8 mouse cellular contexts compared by ENCODE assay signal in genomic region chr1:85735463-85736123, GRCm38 (mm10). TPM values are rescaled to one million over a fixed set of nuclear protein-coding genes. Genes with fewer than 3 reads are reported as not detected.
DNase-seq lines count a peak whose midpoint lies in the region; ATAC-seq lines count a peak whose summit lies in the region.

No protein-coding gene starts in this region.

- no peaks in the 10 kb centered on the region for H3K4me1 ChIP-seq in kidney, embryonic 16.5 days (ENCODE audit: insufficient read depth, low read length)

- no peak overlapping the region; the same call in 1 of the 2 replicates for H3K9ac ChIP-seq in kidney, embryonic 16.5 days (replicated peaks; ENCODE audit: low read length)

- ATAC-seq in CD4-positive, CD25-positive, alpha-beta regulatory T cell, adult 4 months: peak; percentile 58
- ATAC-seq in activated CD4-positive, CD25-positive, alpha-beta regulatory T cell, adult 4 months: peak; percentile 50
- no peak; the same call in 1 of the 2 replicates for ATAC-seq in kidney, embryonic 16.5 days (ENCODE audit: low FRiP score, low TSS enrichment)
- peak; percentile 75 for ATAC-seq in megakaryocyte, adult 5-6 weeks (ENCODE audit: poor library complexity, severe bottlenecking)

- no peaks in the 10 kb centered on the region for H3K36me3 ChIP-seq in kidney, embryonic 16.5 days (ENCODE audit: insufficient read depth, low read length)

- peaks cover 6% of the 10 kb centered on the region for H3K9me3 ChIP-seq in kidney, embryonic 16.5 days (ENCODE audit: low read length)

- H3K4me2 ChIP-seq in kidney, embryonic 16.5 days (replicated peaks; ENCODE audit: low read depth, low read length): peak overlapping the region; percentile 46; the same call in 1 of the 2 replicates

- peak; percentile 68 to 78 for DNase-seq in heart, adult 9 months (ENCODE audit: low spot score in 2 of 2)
- peak; percentile 85 for DNase-seq in thymus, postnatal 14 days
- DNase-seq in ovary, adult 18-20 months (ENCODE audit: low spot score): no peak
- no peak for DNase-seq in urinary bladder, postnatal 25 days (ENCODE audit: low spot score)

- H3K27me3 ChIP-seq in kidney, embryonic 16.5 days (ENCODE audit: insufficient read depth, low read length): no peaks in the 10 kb centered on the region

- H3K4me3 ChIP-seq in kidney, embryonic 16.5 days (ENCODE audit: low read length): peak overlapping the region; percentile 34

- 75% methylated on average over 13 of the region's 13 CpGs for WGBS in kidney, embryonic 16.5 days

- H3K27ac ChIP-seq in kidney, embryonic 16.5 days (ENCODE audit: low read length): no peak overlapping the region

RNA-seq across cellular contexts. Expression of gene A630001G21Rik, which starts 42.9 kb away (rescaled TPM):
- polyA plus RNA-seq in CD4-positive, CD25-positive, alpha-beta regulatory T cell, adult 4 months (2017; shearing (Covaris generic)): 10 to 100 TPM; 43.4 to 55.8 TPM
- 10 to 100 TPM; 36.4 to 40.2 TPM for polyA plus RNA-seq in activated CD4-positive, CD25-positive, alpha-beta regulatory T cell, adult 4 months (2017; shearing (Covaris generic))
- 0.68 and 1.3 TPM in 2 replicates for polyA plus RNA-seq in kidney, embryonic 16.5 days (2015; fragmentation: Nextera tagmentation; extraction: Ambion mirVana)
- total RNA-seq in megakaryocyte, adult 5-6 weeks (2015): 59.3 and 63.8 TPM in 2 replicates
- 51.5 and 56.9 TPM in 2 replicates for total RNA-seq in megakaryocyte, adult 5-6 weeks (2017)

RNA-seq across cellular contexts. Expression of gene Cab39, which starts 57.6 kb away (rescaled TPM):
- 10 to 100 TPM; 37.0 to 53.5 TPM for polyA plus RNA-seq in CD4-positive, CD25-positive, alpha-beta regulatory T cell, adult 4 months (2017; shearing (Covaris generic))
- polyA plus RNA-seq in activated CD4-positive, CD25-positive, alpha-beta regulatory T cell, adult 4 months (2017; shearing (Covaris generic)): 10 to 100 TPM; 45.1 to 58.3 TPM
- polyA plus RNA-seq in kidney, embryonic 16.5 days (2015; fragmentation: Nextera tagmentation; extraction: Ambion mirVana): 26.2 and 26.9 TPM in 2 replicates
- total RNA-seq in megakaryocyte, adult 5-6 weeks (2015): 64.3 and 74.3 TPM in 2 replicates
- 112 and 115 TPM in 2 replicates for total RNA-seq in megakaryocyte, adult 5-6 weeks (2017)

Comparison
In these comparisons a context has a peak if more than half of its experiments do, and no peak if none do; other contexts are left out.
1. DNase-seq: peak in heart, adult 9 months (2 of 2) and thymus, postnatal 14 days (single experiment); none in ovary, adult 18-20 months (single experiment) and urinary bladder, postnatal 25 days (single experiment).
2. RNA of gene A630001G21Rik, which starts 42.9 kb away (polyA plus RNA-seq): 43.4 to 55.8 TPM in CD4-positive, CD25-positive, alpha-beta regulatory T cell, adult 4 months and 36.4 to 40.2 TPM in activated CD4-positive, CD25-positive, alpha-beta regulatory T cell, adult 4 months; 0.68 to 1.3 TPM in kidney, embryonic 16.5 days; every median in the first group is over 10 times any median in the second.